Mouse (Mus musculus) yolk sac, embryonic 10.5 days (tissue): ENCODE measurements around the gene Usp46.
"Not testable (repeated sequence)": the region's sequence is repeated elsewhere in the genome, so short reads cannot be mapped to it uniquely, and the experiment has no call there.

Experiments used
- DNase-seq: peaks from one replicate; pipeline ENCODE4 v3.0.0-alpha.2; 2017; ENCODE audit warnings: low spot score

Gene Usp46

GRCm38 (mm10) chr5:74028221-74028620 lies 40.0 kb downstream of the Usp46 start:
- DNase-seq = no peak

GRCm38 (mm10) chr5:74020506-74020905 lies 47.7 kb downstream of the Usp46 start:
- DNase-seq = no peak

- peak; percentile 57 for DNase-seq
Measured at GRCm38 (mm10) chr5:74018870-74019565, 49.2 kb downstream of the Usp46 start.

GRCm38 (mm10) chr5:74017488-74017887 lies 50.7 kb downstream of the Usp46 start:
- no peak for DNase-seq

- no peak for DNase-seq
Measured at GRCm38 (mm10) chr5:74011629-74012028, 56.6 kb downstream of the Usp46 start.

- no peak for DNase-seq
Measured at GRCm38 (mm10) chr5:74007492-74008070, 60.6 kb downstream of the Usp46 start.

GRCm38 (mm10) chr5:74005936-74006335 lies 62.3 kb downstream of the Usp46 start:
- DNase-seq = no peak

- no peak for DNase-seq
Measured at GRCm38 (mm10) chr5:74001743-74002142, 66.5 kb downstream of the Usp46 start.

GRCm38 (mm10) chr5:73998966-73999365 lies 69.3 kb downstream of the Usp46 start:
- DNase-seq = no peak

GRCm38 (mm10) chr5:73994850-73995249 lies 73.4 kb downstream of the Usp46 start:
- no peak for DNase-seq

GRCm38 (mm10) chr5:73993538-73993937 lies 74.7 kb downstream of the Usp46 start:
- DNase-seq = no peak

- no peak for DNase-seq
Measured at GRCm38 (mm10) chr5:73992321-73992720, 75.9 kb downstream of the Usp46 start.

GRCm38 (mm10) chr5:73989532-73989931 lies 78.7 kb downstream of the Usp46 start:
- DNase-seq = no peak

GRCm38 (mm10) chr5:73987777-73988560 lies 80.3 kb downstream of the Usp46 start:
- DNase-seq = peak; percentile 22

GRCm38 (mm10) chr5:73977426-73977825 lies 90.8 kb downstream of the Usp46 start:
- no peak for DNase-seq

GRCm38 (mm10) chr5:73971701-73972100 lies 96.5 kb downstream of the Usp46 start:
- DNase-seq = no peak

- DNase-seq = no peak
Measured at GRCm38 (mm10) chr5:73970024-73970628, 98.1 kb downstream of the Usp46 start.

GRCm38 (mm10) chr5:73969338-73969737 lies 98.9 kb downstream of the Usp46 start:
- no peak for DNase-seq

GRCm38 (mm10) chr5:73959779-73960178 lies 108.5 kb downstream of the Usp46 start:
- DNase-seq = no peak

GRCm38 (mm10) chr5:73958614-73959013 lies 109.6 kb downstream of the Usp46 start:
- DNase-seq = not testable (repeated sequence)

GRCm38 (mm10) chr5:73958096-73958495 lies 110.1 kb downstream of the Usp46 start:
- DNase-seq = no peak

- no peak for DNase-seq
Measured at GRCm38 (mm10) chr5:73955691-73956090, 112.5 kb downstream of the Usp46 start.

- no peak for DNase-seq
Measured at GRCm38 (mm10) chr5:73955005-73955404, 113.2 kb downstream of the Usp46 start.
